Mouse (Mus musculus) kidney, postnatal 0 days (tissue): ENCODE data around the gene Asf1b. TPM values are rescaled to one million over a fixed set of nuclear protein-coding genes. Genes with fewer than 3 reads are reported as not detected.

ENCODE experiments used
- ATAC-seq: fragments of 200-750 bp; cut with Nextera tagmentation; replicated peaks from 2 replicates; pipeline ENCODE4 v1.8.0; 2017; ENCODE audit warnings: low read depth, moderate number of reproducible peaks, moderate TSS enrichment, moderate library complexity; ENCODE audit not compliant: low FRiP score
- DNase-seq: peaks from one replicate; pipeline ENCODE4 v3.0.0-alpha.2; 2016; ENCODE audit warnings: low spot score
- H3K27ac ChIP-seq: fragments of 300-500 bp; sonication (generic); 2 replicates; pipeline ENCODE4 v1.5.1; 2014; ENCODE audit warnings: mild to moderate bottlenecking
- H3K27me3 ChIP-seq: fragments of 300-500 bp; sonication (generic); 2 replicates; pipeline ENCODE4 v1.6.1; 2014; ENCODE audit warnings: low read length, mixed read lengths; ENCODE audit not compliant: insufficient read depth
- H3K36me3 ChIP-seq: fragments of 300-500 bp; sonication (generic); 2 replicates; pipeline ENCODE4 v1.6.1; 2014; ENCODE audit warnings: low read length, mixed read lengths; ENCODE audit not compliant: insufficient read depth
- H3K4me1 ChIP-seq: fragments of 300-500 bp; sonication (generic); replicated peaks from 2 replicates; pipeline ENCODE4 v1.6.1; 2014; ENCODE audit warnings: antibody characterized with exemption, low read length, mixed read lengths; ENCODE audit not compliant: insufficient read depth
- H3K4me2 ChIP-seq: fragments of 300-500 bp; sonication (generic); 2 replicates; pipeline ENCODE4 v1.6.1; 2014; ENCODE audit warnings: mild to moderate bottlenecking, low read length, moderate library complexity, mixed read lengths
- H3K4me3 ChIP-seq: fragments of 300-500 bp; sonication (generic); replicated peaks from 2 replicates; pipeline ENCODE4 v1.5.1; 2014; ENCODE audit warnings: low read depth, low read length
- H3K9ac ChIP-seq: fragments of 300-500 bp; sonication (generic); 2 replicates; pipeline ENCODE4 v1.6.1; 2014; ENCODE audit warnings: low read depth, low read length
- H3K9me3 ChIP-seq: fragments of 300-500 bp; sonication (generic); replicated peaks from 2 replicates; pipeline ENCODE4 v1.6.1; 2016; ENCODE audit warnings: low read length, inconsistent platforms, mixed read lengths
- CTCF ChIP-seq: IDR thresholded peaks from 2 replicates; pipeline ENCODE4 v1.5.1; 2016; ENCODE audit warnings: antibody characterized with exemption, low read depth, mild to moderate bottlenecking, moderate library complexity
- WGBS: fragments of 180-500 bp; shearing (Covaris S2); extraction: QIAGEN DNeasy Blood & Tissue Kit; methylation state at CpG from one replicate; pipeline ENCODE4 v1.1.7; 2014; 5-methylcytosine and 5-hydroxymethylcytosine counted together
- microRNA counts: library from miRNA; unstranded; fragments of <30 nt; microRNA quantifications from one replicate; lab custom pipeline; 2015
- microRNA-seq: library from miRNA; unstranded; fragments of <30 nt; microRNA quantifications from one replicate; pipeline ENCODE4, GENCODE M21; 2016
- polyA plus RNA-seq: library from polyadenylated mRNA; unstranded; fragments of >200 nt; fragmentation: Nextera tagmentation; extraction: Ambion mirVana; gene quantifications from 2 replicates; pipeline ENCODE4 v1.2.1, GENCODE M21; 2015

Asf1b gene
- polyA plus RNA-seq, 1 experiment from 2014 or later: 23.0 TPM

- TF ChIP-seq CTCF: no peak
- Histone ChIP-seq H3K4me2 (no peak overlapping the region), H3K4me3 (no peak overlapping the region), H3K9ac (no peak overlapping the region), H3K27me3 (no peaks in the 10 kb centered on the region), H3K4me1 (peaks cover 25% of the 10 kb centered on the region), H3K27ac (no peak overlapping the region), H3K9me3 (no peaks in the 10 kb centered on the region), H3K36me3 (no peaks in the 10 kb centered on the region)
- DNase-seq (no peak), ATAC-seq (no peak)
- WGBS: 74% methylated on average over 9 of the region's 9 CpGs
Observed at GRCm38 (mm10) chr8:84019738-84020137, 64.4 kb downstream of the Asf1b start.

MicroRNAs encoded within 50 kb of the gene (microRNA counts, 519-probe panel; counts per million panel counts)
- microRNA mmu-miR-1199 (lab: Ali Mortazavi, UCI): 330 counts per million, percentile 68 among the panel's probes with 10 or more counts

Small RNAs within 50 kb of the gene (microRNA-seq; reads per million reads assigned to microRNA genes)
- gene Gm44330 (not detected), gene Gm44450 (not detected), gene Mir1199 (6.2 reads per million, percentile 18 among the genes with 10 or more reads in this experiment), gene Mir8111 (1.8 reads per million)

Other genes starting within 250 kb of the Asf1b start
- gene Ddx39, start 240.3 kb upstream of the Asf1b start, polyA plus RNA-seq: 110 and 128 TPM in 2 replicates
- gene Adgre5, start 214.2 kb upstream of the Asf1b start, polyA plus RNA-seq: 37.8 and 40.8 TPM in 2 replicates
- 11.5 and 14.4 TPM in 2 replicates for gene Adgrl1, start 55.4 kb upstream of the Asf1b start, polyA plus RNA-seq
- gene Gm10644, start 302 bp upstream of the Asf1b start, polyA plus RNA-seq: 0.46 and 0.47 TPM in 2 replicates
- 104 and 109 TPM in 2 replicates for gene Prkaca, start 17.5 kb downstream of the Asf1b start, polyA plus RNA-seq
- 6.7 and 7.2 TPM in 2 replicates for gene Samd1, start 42.2 kb downstream of the Asf1b start, polyA plus RNA-seq
- 1.1 and 1.7 TPM in 2 replicates for gene 1700067K01Rik, start 46.0 kb downstream of the Asf1b start, polyA plus RNA-seq
- 15.8 and 21.0 TPM in 2 replicates for gene 2210011C24Rik, start 56.7 kb downstream of the Asf1b start, polyA plus RNA-seq
- 12.7 and 15.7 TPM in 2 replicates for gene Palm3, start 66.0 kb downstream of the Asf1b start, polyA plus RNA-seq
- gene Il27ra, start 87.1 kb downstream of the Asf1b start, polyA plus RNA-seq: 1.2 and 1.3 TPM in 2 replicates
- gene Rln3, start 89.5 kb downstream of the Asf1b start, polyA plus RNA-seq: not detected in 2 replicates
- gene Gm10643, start 109.6 kb downstream of the Asf1b start, polyA plus RNA-seq: 1.8 TPM in 2 replicates
- 6.7 and 7.4 TPM in 2 replicates for gene Rfx1, start 111.3 kb downstream of the Asf1b start, polyA plus RNA-seq
- gene Dcaf15, start 149.3 kb downstream of the Asf1b start, polyA plus RNA-seq: 7.5 TPM in 2 replicates
- 0.05 and 0.14 TPM in 2 replicates for gene Podnl1, start 170.5 kb downstream of the Asf1b start, polyA plus RNA-seq
- gene Cc2d1a, start 192.4 kb downstream of the Asf1b start, polyA plus RNA-seq: 17.2 and 19.1 TPM in 2 replicates
- 1.3 and 1.6 TPM in 2 replicates for gene 4930432K21Rik, start 192.5 kb downstream of the Asf1b start, polyA plus RNA-seq
- gene Nanos3, start 229.7 kb downstream of the Asf1b start, polyA plus RNA-seq: 8.6 and 9.6 TPM in 2 replicates